Mouse (Mus musculus): ENCODE data around the gene Syvn1. TPM values are rescaled to one million over a fixed set of nuclear protein-coding genes. Genes with fewer than 3 reads are reported as not detected.

The Syvn1 gene
- total and polyA plus RNA-seq, 3 experiments, result 16.5 to 106 (median 26.8) TPM

DNA sequence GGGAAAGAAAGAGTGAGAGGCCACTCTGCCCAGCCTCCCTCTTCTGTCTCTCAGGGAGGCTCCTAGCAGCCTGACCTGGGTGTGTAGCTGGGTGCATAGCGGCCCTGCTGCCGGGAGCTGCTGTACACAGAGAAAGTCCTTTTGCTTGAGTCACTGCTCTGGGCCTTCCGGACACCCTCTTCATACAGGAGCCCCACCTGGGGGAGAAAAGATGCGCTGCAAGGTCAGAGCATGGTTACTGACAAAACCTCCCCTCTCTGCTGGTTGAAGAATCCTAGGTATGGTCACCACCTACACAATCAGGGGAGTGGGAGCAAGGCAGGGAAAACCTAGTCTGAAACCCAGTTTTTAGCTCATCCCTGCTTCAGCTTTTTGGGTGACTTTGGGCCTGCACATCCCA is 22.6 kb downstream of the Syvn1 start:
- H3K27me3 ChIP-seq (replicated peaks), result no peaks in the 10 kb centered on the region
- H3K9me3 ChIP-seq (replicated peaks; ENCODE audit: low read length), result no peaks in the 10 kb centered on the region
- no peak overlapping the region for H3K27ac ChIP-seq (ENCODE audit: insufficient read depth, low read depth)
- H3K36me3 ChIP-seq (replicated peaks in 1 of 2; ENCODE audit: control insufficient read depth in 1 of 2, insufficient read depth in 1 of 2, low read length in 1 of 2), result peaks cover 44 to 58% of the 10 kb centered on the region in 2 experiments
- H3K4me2 ChIP-seq (ENCODE audit: insufficient read depth, low read depth, poor library complexity, severe bottlenecking), result no peak overlapping the region
- TF ChIP-seq CTCF (conservative IDR thresholded peaks at IDR 0.05 in 1 of 2, IDR thresholded peaks at IDR 0.05 in 1 of 2; ENCODE audit: low read depth in 2 of 2, low read length in 2 of 2) (peak in 1 of 2 experiments; percentile 29; a peak in 2 of 4 replicates), UBTF (IDR thresholded peaks at IDR 0.05; ENCODE audit: low read depth, low read length) (no peak), KAT2A (IDR thresholded peaks at IDR 0.05; ENCODE audit: insufficient replicate concordance, low read length) (no peak), NELFE (IDR thresholded peaks at IDR 0.05; ENCODE audit: low read depth, low read length) (no peak), MYC (IDR thresholded peaks at IDR 0.05; ENCODE audit: low read depth, low read length) (no peak)
- peaks cover 8 to 25% of the 10 kb centered on the region in 2 experiments for H3K4me1 ChIP-seq (ENCODE audit: control insufficient read depth in 1 of 2, insufficient read depth in 2 of 2)
- H3K79me2 ChIP-seq (replicated peaks; ENCODE audit: control insufficient read depth, extremely low read depth, insufficient read depth, poor library complexity, severe bottlenecking), result 0 out of 2 replicates have a peak, but pooled peaks cover 3% of the 10 kb centered on the region
- dilution Hi-C loops (cut with MboI; ENCODE audit: extremely low pct_ligation_motif_present, extremely low pct_unique_long_range_greater_than_20kb, low sequenced_read_pairs) (no loop called here), in situ Hi-C loops (cut with MboI; ENCODE audit: low pct_ligation_motif_present, low pct_unique_long_range_greater_than_20kb, low sequenced_read_pairs) (loop anchor here (10.0 kb wide), 1 partner anchor 104 kb away; the partner anchor contains the start of gene Pola2)
- DNase-seq (ENCODE audit: extremely low read depth), result no peak
- H3K9ac ChIP-seq (ENCODE audit: insufficient read depth, low read depth), result no peak overlapping the region
- no peak overlapping the region for H3K4me3 ChIP-seq (replicated peaks in 1 of 3; ENCODE audit: low read depth in 2 of 3, low read length in 2 of 3, poor library complexity in 1 of 3)

DNA sequence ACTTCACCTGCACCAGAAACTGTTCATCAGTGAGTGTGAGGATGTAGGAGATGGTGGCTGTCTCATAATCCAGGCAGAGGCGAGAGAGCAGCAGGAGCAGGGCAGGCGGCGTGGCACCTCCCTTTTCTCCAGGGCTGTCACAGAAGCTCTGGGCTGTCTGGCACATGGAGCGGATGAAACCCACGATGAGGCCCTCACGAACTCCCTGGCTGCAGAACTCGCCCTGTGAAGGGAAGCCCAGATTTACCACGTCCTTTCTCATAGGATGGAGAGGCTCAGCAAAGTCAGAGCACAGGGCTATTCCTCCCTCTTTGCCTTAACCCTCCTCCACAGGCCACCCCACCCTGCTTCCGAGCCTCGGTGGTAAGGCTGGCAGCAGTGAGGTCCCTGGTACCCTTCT is 23.5 kb downstream of the Syvn1 start:
- TF ChIP-seq ZC3H11A (IDR thresholded peaks at IDR 0.05; ENCODE audit: low read depth, low read length), result no peak
- TF ChIP-seq MAZ (IDR thresholded peaks at IDR 0.05; ENCODE audit: low read depth, low read length), result no peak
- no peak for TF ChIP-seq EP300 (IDR thresholded peaks at IDR 0.05; ENCODE audit: low read length)
- Histone ChIP-seq H3K9me3 (replicated peaks; ENCODE audit: low read length) (no peaks in the 10 kb centered on the region), H3K27ac (ENCODE audit: insufficient read depth, low read depth) (no peak overlapping the region), H3K36me3 (replicated peaks in 1 of 2; ENCODE audit: control insufficient read depth in 1 of 2, insufficient read depth in 1 of 2, low read length in 1 of 2) (peaks cover 47 to 65% of the 10 kb centered on the region in 2 experiments), H3K4me2 (ENCODE audit: insufficient read depth, low read depth, poor library complexity, severe bottlenecking) (no peak overlapping the region), H3K4me3 (replicated peaks in 1 of 3; ENCODE audit: low read depth in 2 of 3, low read length in 2 of 3, poor library complexity in 1 of 3) (no peak overlapping the region), H3K27me3 (replicated peaks) (no peaks in the 10 kb centered on the region), H3K9ac (ENCODE audit: insufficient read depth, low read depth) (no peak overlapping the region), H3K4me1 (ENCODE audit: control insufficient read depth in 1 of 2, insufficient read depth in 2 of 2) (peaks cover 8 to 25% of the 10 kb centered on the region in 2 experiments), H3K79me2 (replicated peaks; ENCODE audit: control insufficient read depth, extremely low read depth, insufficient read depth, poor library complexity, severe bottlenecking) (0 out of 2 replicates have a peak, but pooled peaks cover 5% of the 10 kb centered on the region)
- dilution Hi-C loops (cut with MboI; ENCODE audit: extremely low pct_ligation_motif_present, extremely low pct_unique_long_range_greater_than_20kb, low sequenced_read_pairs), result no loop called here
- in situ Hi-C loops (cut with MboI; ENCODE audit: low pct_ligation_motif_present, low pct_unique_long_range_greater_than_20kb, low sequenced_read_pairs), result loop anchor here (10.0 kb wide), 1 partner anchor 105 kb away; the partner anchor contains the start of gene Pola2
- no peak for DNase-seq (ENCODE audit: extremely low read depth)

DNA sequence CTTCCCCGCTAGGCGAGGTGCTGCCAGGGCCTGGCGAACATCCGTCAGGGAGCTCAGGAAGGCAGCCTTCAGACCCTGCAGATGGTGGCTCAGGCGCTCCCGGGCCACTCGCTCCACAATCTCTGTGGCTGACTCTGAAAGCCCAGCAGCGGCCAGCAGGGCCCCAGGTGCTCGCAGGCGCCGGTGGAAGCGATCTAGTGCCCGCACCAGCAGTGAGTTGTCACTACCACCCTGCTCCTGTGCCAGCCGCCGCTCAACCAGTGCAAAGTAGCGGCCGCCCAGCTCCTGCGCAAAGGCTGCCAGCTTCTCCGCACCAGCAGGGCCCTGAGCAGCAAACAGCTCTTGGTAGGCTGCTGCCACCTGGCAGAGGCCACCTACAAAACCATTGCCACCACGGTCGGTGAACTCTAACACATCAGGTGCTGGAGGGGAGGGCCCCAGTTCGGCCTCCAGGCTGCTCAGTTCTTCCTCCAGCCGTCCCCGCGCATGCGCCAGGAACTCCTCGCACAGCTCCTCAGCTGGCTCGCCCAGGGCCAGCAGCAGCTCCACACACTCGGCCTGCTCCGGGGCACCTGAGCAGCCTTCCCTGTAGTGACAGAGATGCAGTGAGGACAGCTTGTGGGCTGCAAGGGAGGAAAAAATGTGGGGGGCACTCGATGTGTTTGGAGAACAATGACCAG is 24.3 kb downstream of the Syvn1 start:
- H3K79me2 ChIP-seq (replicated peaks; ENCODE audit: control insufficient read depth, extremely low read depth, insufficient read depth, poor library complexity, severe bottlenecking), result peaks cover 11% of the 10 kb centered on the region
- no peaks in the 10 kb centered on the region for H3K9me3 ChIP-seq (replicated peaks; ENCODE audit: low read length)
- no peak overlapping the region for H3K27ac ChIP-seq (ENCODE audit: insufficient read depth, low read depth)
- no peak overlapping the region for H3K4me3 ChIP-seq (replicated peaks in 1 of 3; ENCODE audit: low read depth in 2 of 3, low read length in 2 of 3, poor library complexity in 1 of 3)
- H3K9ac ChIP-seq (ENCODE audit: insufficient read depth, low read depth), result no peak overlapping the region
- no peak for DNase-seq (ENCODE audit: extremely low read depth)
- peaks cover 8 to 33% of the 10 kb centered on the region in 2 experiments for H3K4me1 ChIP-seq (ENCODE audit: control insufficient read depth in 1 of 2, insufficient read depth in 2 of 2)
- TF ChIP-seq NRF1 (IDR thresholded peaks at IDR 0.05; ENCODE audit: low read depth, low read length), result no peak
- TF ChIP-seq ZNF384 (IDR thresholded peaks at IDR 0.05; ENCODE audit: low read depth, low read length), result no peak
- no peak for TF ChIP-seq USF1 (IDR thresholded peaks at IDR 0.05; ENCODE audit: low read depth, low read length)
- no peak for TF ChIP-seq BHLHE40 (IDR thresholded peaks at IDR 0.05; ENCODE audit: low read depth, low read length)
- TF ChIP-seq CHD1 (IDR thresholded peaks at IDR 0.05; ENCODE audit: low read depth, low read length), result no peak
- no peak for TF ChIP-seq ZC3H11A (IDR thresholded peaks at IDR 0.05; ENCODE audit: low read depth, low read length)
- no peak for TF ChIP-seq PAX5 (IDR thresholded peaks at IDR 0.05; ENCODE audit: low read length)
- TF ChIP-seq MXI1 (IDR thresholded peaks at IDR 0.05; ENCODE audit: low read depth, low read length), result no peak
- TF ChIP-seq USF2 (conservative IDR thresholded peaks at IDR 0.05; ENCODE audit: low read depth, low read length), result no peak
- no peak for TF ChIP-seq TBP (conservative IDR thresholded peaks at IDR 0.05; ENCODE audit: low read depth, low read length)
- no peak for TF ChIP-seq HCFC1 (IDR thresholded peaks at IDR 0.05; ENCODE audit: low read depth, low read length)
- TF ChIP-seq NELFE (IDR thresholded peaks at IDR 0.05; ENCODE audit: low read depth, low read length), result no peak
- no peak for TF ChIP-seq MAX (IDR thresholded peaks at IDR 0.05; ENCODE audit: low read length)
- no peak for TF ChIP-seq SIN3A (IDR thresholded peaks at IDR 0.05; ENCODE audit: low read length)
- TF ChIP-seq E2F4 (IDR thresholded peaks at IDR 0.05; ENCODE audit: insufficient replicate concordance, low read depth, low read length), result no peak
- dilution Hi-C loops (cut with MboI; ENCODE audit: extremely low pct_ligation_motif_present, extremely low pct_unique_long_range_greater_than_20kb, low sequenced_read_pairs) (no loop called here), in situ Hi-C loops (cut with MboI; ENCODE audit: low pct_ligation_motif_present, low pct_unique_long_range_greater_than_20kb, low sequenced_read_pairs) (no loop called here)
- H3K4me2 ChIP-seq (ENCODE audit: insufficient read depth, low read depth, poor library complexity, severe bottlenecking), result no peak overlapping the region
- peaks cover 48 to 73% of the 10 kb centered on the region in 2 experiments for H3K36me3 ChIP-seq (replicated peaks in 1 of 2; ENCODE audit: control insufficient read depth in 1 of 2, insufficient read depth in 1 of 2, low read length in 1 of 2)
- H3K27me3 ChIP-seq (replicated peaks), result no peaks in the 10 kb centered on the region
